Comparison of ENCODE assay signal across 19 mouse cellular contexts in the genomic region with DNA sequence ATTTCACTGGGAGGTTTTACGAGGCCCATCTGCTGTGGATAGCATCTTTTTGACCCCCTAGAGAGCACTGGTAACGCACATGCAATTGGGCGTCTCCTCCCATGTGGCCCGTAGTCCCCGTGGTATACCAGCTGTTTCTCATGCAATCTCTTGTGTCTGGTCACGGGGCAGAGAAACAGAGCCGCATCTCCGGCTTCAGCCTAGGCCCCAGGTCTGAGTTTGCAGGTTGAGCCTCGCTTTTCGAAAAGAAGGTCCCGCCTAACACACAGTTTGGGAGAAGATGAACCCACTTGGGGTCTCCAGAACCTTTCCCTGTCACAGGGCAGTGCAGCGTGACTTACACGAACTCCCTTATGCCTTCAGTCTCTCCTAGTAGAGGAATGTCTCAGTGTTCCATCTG. TPM values are rescaled to one million over a fixed set of nuclear protein-coding genes. Genes with fewer than 3 reads are reported as not detected.
DNase-seq lines count a peak whose midpoint lies in the region; ATAC-seq and TF ChIP-seq lines count a peak whose summit lies in the region.
"Had no signal": no experiment of that assay in that cellular context is flagged by ENCODE, and none has a peak within 500 bp of the region (broad histone marks: within the 10 kb centered on the region; RNA-seq: fewer than 3 reads in every experiment).

No protein-coding gene starts in this region.

- no peak for ATAC-seq in kidney, embryonic 14.5 days (ENCODE audit: low FRiP score, low TSS enrichment)
- no peak for ATAC-seq in lung, postnatal 0 days
- no peak for ATAC-seq in stomach, postnatal 0 days (ENCODE audit: low FRiP score, low TSS enrichment)
- ATAC-seq: midbrain, embryonic 16.5 days had no signal

- 74% methylated on average over 13 of the region's 13 CpGs for WGBS in kidney, adult 2 months
- 79% methylated on average over 13 of the region's 13 CpGs for WGBS in kidney, embryonic 14.5 days
- 91% methylated on average over 13 of the region's 13 CpGs for WGBS in lung, postnatal 0 days
- 79% methylated on average over 13 of the region's 13 CpGs for WGBS in stomach, postnatal 0 days

- H3K9me3 ChIP-seq in kidney, embryonic 14.5 days (ENCODE audit: control insufficient read depth, low read length): no peaks in the 10 kb centered on the region
- H3K9me3 ChIP-seq in lung, postnatal 0 days (ENCODE audit: low read length): no peaks in the 10 kb centered on the region
- H3K9me3 ChIP-seq in stomach, postnatal 0 days (ENCODE audit: control insufficient read depth, low read length): no peaks in the 10 kb centered on the region
- H3K9me3 ChIP-seq: embryonic facial prominence, embryonic 15.5 days; hindbrain, embryonic 12.5 days; neural tube, embryonic 15.5 days had no signal

- H3K27me3 ChIP-seq in kidney, adult 2 months (replicated peaks; ENCODE audit: control insufficient read depth, insufficient read depth, low read length): no peaks in the 10 kb centered on the region
- H3K27me3 ChIP-seq in kidney, embryonic 14.5 days (ENCODE audit: control insufficient read depth, insufficient read depth, low read length): no peaks in the 10 kb centered on the region
- no peaks in the 10 kb centered on the region for H3K27me3 ChIP-seq in lung, postnatal 0 days (replicated peaks; ENCODE audit: insufficient read depth, low read length)
- no peaks in the 10 kb centered on the region for H3K27me3 ChIP-seq in stomach, postnatal 0 days (ENCODE audit: control insufficient read depth, insufficient read depth, low read length)
- H3K27me3 ChIP-seq: embryonic facial prominence, embryonic 15.5 days; hindbrain, embryonic 12.5 days; neural tube, embryonic 15.5 days had no signal

- peak; percentile 97 for DNase-seq in heart, adult 11 months
- DNase-seq in heart, postnatal 25 days (ENCODE audit: low spot score): no peak
- DNase-seq in kidney, adult 2 months: no peak
- no peak for DNase-seq in lung, postnatal 0 days (ENCODE audit: low spot score)
- DNase-seq in lung, postnatal 14 days: no peak
- no peak for DNase-seq in stomach, postnatal 0 days (ENCODE audit: low spot score)
- DNase-seq in thymus, postnatal 14 days: no peak
- DNase-seq: cerebellum, adult 18-20 months; cerebellum, postnatal 25 days; lung, postnatal 36 days; right cerebral cortex, postnatal 14 days had no signal

- TF ChIP-seq POLR2A in kidney, adult 2 months (IDR thresholded peaks at IDR 0.05; ENCODE audit: low read depth, low read length): no peak

- peak overlapping the region; percentile 76 for H3K27ac ChIP-seq in kidney, adult 2 months (ENCODE audit: insufficient read depth, low read depth, low read length)
- H3K27ac ChIP-seq in kidney, embryonic 14.5 days (ENCODE audit: low read depth, low read length): no peak overlapping the region
- peak overlapping the region; percentile 82 for H3K27ac ChIP-seq in lung, postnatal 0 days (ENCODE audit: low read length)
- H3K27ac ChIP-seq in stomach, postnatal 0 days (replicated peaks): peak overlapping the region; percentile 61
- H3K27ac ChIP-seq: embryonic facial prominence, embryonic 15.5 days; hindbrain, embryonic 12.5 days; neural tube, embryonic 15.5 days had no signal

- no peaks in the 10 kb centered on the region for H3K36me3 ChIP-seq in kidney, adult 2 months (ENCODE audit: control insufficient read depth, insufficient read depth, low read length)
- no peaks in the 10 kb centered on the region for H3K36me3 ChIP-seq in kidney, embryonic 14.5 days (ENCODE audit: control insufficient read depth, insufficient read depth, low read length)
- no peaks in the 10 kb centered on the region for H3K36me3 ChIP-seq in lung, postnatal 0 days (ENCODE audit: insufficient read depth, low read length)
- H3K36me3 ChIP-seq in stomach, postnatal 0 days (ENCODE audit: control insufficient read depth, insufficient read depth, low read length): no peaks in the 10 kb centered on the region
- H3K36me3 ChIP-seq: embryonic facial prominence, embryonic 15.5 days; hindbrain, embryonic 12.5 days; neural tube, embryonic 15.5 days had no signal

- no peak for TF ChIP-seq CTCF in kidney, adult 2 months (conservative IDR thresholded peaks at IDR 0.05; ENCODE audit: insufficient read depth, insufficient read length, low read depth, low read length)
- no peak for TF ChIP-seq CTCF in lung, postnatal 0 days (IDR thresholded peaks at IDR 0.05)
- TF ChIP-seq CTCF in stomach, postnatal 0 days (IDR thresholded peaks at IDR 0.05; ENCODE audit: low read depth): no peak

- no peak overlapping the region for H3K4me2 ChIP-seq in kidney, embryonic 14.5 days (replicated peaks; ENCODE audit: low read depth, low read length)
- no peak overlapping the region for H3K4me2 ChIP-seq in lung, postnatal 0 days (replicated peaks; ENCODE audit: low read depth, low read length)
- H3K4me2 ChIP-seq in stomach, postnatal 0 days (replicated peaks; ENCODE audit: low read depth): no peak overlapping the region
- H3K4me2 ChIP-seq: embryonic facial prominence, embryonic 15.5 days; heart, embryonic 11.5 days; hindbrain, embryonic 12.5 days; neural tube, embryonic 15.5 days had no signal

- no peak overlapping the region for H3K9ac ChIP-seq in kidney, embryonic 14.5 days (ENCODE audit: low read depth, low read length)
- no peak overlapping the region for H3K9ac ChIP-seq in lung, postnatal 0 days (replicated peaks; ENCODE audit: low read depth)
- no peak overlapping the region for H3K9ac ChIP-seq in stomach, postnatal 0 days (ENCODE audit: low read length)
- H3K9ac ChIP-seq: embryonic facial prominence, embryonic 15.5 days; hindbrain, embryonic 12.5 days; neural tube, embryonic 15.5 days had no signal

- no peak for TF ChIP-seq EP300 in lung, postnatal 0 days (IDR thresholded peaks at IDR 0.05)
- TF ChIP-seq EP300 in stomach, postnatal 0 days (optimal IDR thresholded peaks at IDR 0.05): no peak

- H3K4me3 ChIP-seq in kidney, adult 2 months (ENCODE audit: insufficient read depth, low read depth, low read length): no peak overlapping the region
- no peak overlapping the region for H3K4me3 ChIP-seq in kidney, embryonic 14.5 days (ENCODE audit: low read length)
- no peak overlapping the region for H3K4me3 ChIP-seq in lung, postnatal 0 days (ENCODE audit: low read depth, low read length)
- H3K4me3 ChIP-seq in stomach, postnatal 0 days (ENCODE audit: low read depth, low read length): no peak overlapping the region
- H3K4me3 ChIP-seq: embryonic facial prominence, embryonic 15.5 days; hindbrain, embryonic 12.5 days; neural tube, embryonic 15.5 days had no signal

- intact Hi-C loops in heart, postnatal 25 days (cut with DNase I): loop anchor here (2.0 kb wide), 1 partner anchor 40 kb away; no protein-coding TSS in a partner anchor

- H3K4me1 ChIP-seq in kidney, adult 2 months (ENCODE audit: control insufficient read depth, insufficient read depth, low read length): peaks cover 3% of the 10 kb centered on the region; the same call in 1 of the 2 replicates
- H3K4me1 ChIP-seq in kidney, embryonic 14.5 days (ENCODE audit: control insufficient read depth, insufficient read depth, low read length): no peaks in the 10 kb centered on the region
- H3K4me1 ChIP-seq in lung, postnatal 0 days (ENCODE audit: insufficient read depth, low read depth, low read length): no peaks in the 10 kb centered on the region
- no peaks in the 10 kb centered on the region for H3K4me1 ChIP-seq in stomach, postnatal 0 days (replicated peaks; ENCODE audit: control insufficient read depth, insufficient read depth)
- H3K4me1 ChIP-seq: embryonic facial prominence, embryonic 15.5 days; hindbrain, embryonic 12.5 days had no signal

RNA-seq across cellular contexts. Expression of gene Zfp366, which starts 6.4 kb away (rescaled TPM):
- 10 to 100 TPM in 1 of 2 experiments, 1 to 10 TPM in 1; 8.9 to 11.6 TPM for total RNA-seq in heart, postnatal 25 days (2021)
- polyA plus RNA-seq in kidney, adult 2 months (2012; rRNA removed): 3.1 and 4.3 TPM in 2 replicates
- polyA plus RNA-seq in kidney, embryonic 14.5 days (2014; fragmentation: Nextera tagmentation; extraction: Ambion mirVana): 0.83 and 1.6 TPM in 2 replicates
- polyA plus RNA-seq in lung, postnatal 0 days (2015; fragmentation: Nextera tagmentation; extraction: Ambion mirVana): 1.6 and 2.0 TPM in 2 replicates
- polyA plus RNA-seq in stomach, postnatal 0 days (2015; fragmentation: Nextera tagmentation; extraction: Ambion mirVana): 0.25 and 0.33 TPM in 2 replicates
- total RNA-seq: CH12.LX, MEL had no signal
